Mouse (Mus musculus) lung, embryonic 16.5 days (tissue): Measurements from ENCODE around the gene Pln. TPM values are rescaled to one million over a fixed set of nuclear protein-coding genes. Genes with fewer than 3 reads are reported as not detected.

Experiments used
- ATAC-seq: fragments of 200-750 bp; cut with Nextera tagmentation; 2 replicates; pipeline ENCODE4 v1.8.0; 2017; ENCODE audit warnings: low read depth, mild to moderate bottlenecking, moderate library complexity
- H3K27ac ChIP-seq: fragments of 300-500 bp; sonication (generic); 2 replicates; pipeline ENCODE4 v1.5.1; 2014; ENCODE audit warnings: mild to moderate bottlenecking, control low read depth, low read length
- H3K27me3 ChIP-seq: fragments of 300-500 bp; sonication (generic); 2 replicates; pipeline ENCODE4 v1.6.1; 2014; ENCODE audit warnings: low read depth, low read length, mixed read lengths; ENCODE audit not compliant: control insufficient read depth, insufficient read depth
- H3K36me3 ChIP-seq: fragments of 300-500 bp; sonication (generic); 2 replicates; pipeline ENCODE4 v1.6.1; 2014; ENCODE audit warnings: low read length; ENCODE audit not compliant: control insufficient read depth, insufficient read depth
- H3K4me1 ChIP-seq: fragments of 300-500 bp; sonication (generic); replicated peaks from 2 replicates; pipeline ENCODE4 v1.6.1; 2014; ENCODE audit warnings: low read length, mixed read lengths; ENCODE audit not compliant: control insufficient read depth, insufficient read depth
- H3K4me2 ChIP-seq: fragments of 300-500 bp; sonication (generic); 2 replicates; pipeline ENCODE4 v1.6.1; 2014; ENCODE audit warnings: low read depth, low read length, control low read depth
- H3K4me3 ChIP-seq: fragments of 300-500 bp; sonication (generic); 2 replicates; pipeline ENCODE4 v1.5.1; 2014; ENCODE audit warnings: mild to moderate bottlenecking, low read length, control low read depth
- H3K9ac ChIP-seq: fragments of 300-500 bp; sonication (generic); 2 replicates; pipeline ENCODE4 v1.6.1; 2014; ENCODE audit warnings: low read length, control low read depth
- H3K9me3 ChIP-seq: fragments of 300-500 bp; sonication (generic); 2 replicates; pipeline ENCODE4 v1.6.1; 2016; ENCODE audit warnings: low read length; ENCODE audit not compliant: control insufficient read depth
- WGBS: fragments of 180-500 bp; shearing (Covaris S2); extraction: QIAGEN DNeasy Blood & Tissue Kit; methylation state at CpG from one replicate; pipeline ENCODE4 v1.1.7; 2014; 5-methylcytosine and 5-hydroxymethylcytosine counted together
- polyA plus RNA-seq: library from polyadenylated mRNA; unstranded; fragments of >200 nt; fragmentation: Nextera tagmentation; extraction: Ambion mirVana; gene quantifications from 2 replicates; pipeline ENCODE4 v1.2.1, GENCODE M21; 2015

The Pln gene
- polyA plus RNA-seq, 1 experiment from 2014 or later: 5.2 TPM

- no peaks in the 10 kb centered on the region for H3K9me3 ChIP-seq
- H3K9ac ChIP-seq: peak overlapping the region; percentile 91
- H3K27ac ChIP-seq: peak overlapping the region; percentile 96
- no peaks in the 10 kb centered on the region for H3K36me3 ChIP-seq
- H3K4me3 ChIP-seq: peak overlapping the region; percentile 77
- no peaks in the 10 kb centered on the region for H3K27me3 ChIP-seq
- H3K4me2 ChIP-seq: peak overlapping the region; percentile 68
- ATAC-seq: peak; percentile 93
- under 1% methylated on average over 51 of the region's 59 CpGs for WGBS
- H3K4me1 ChIP-seq: peaks cover 10% of the 10 kb centered on the region; the same call in 1 of the 2 replicates
Observed at GRCm38 (mm10) chr10:53378981-53379708, 41.7 kb downstream of the Pln start.

- WGBS: 0% methylated on average over 30 of the region's 31 CpGs
- Histone ChIP-seq H3K36me3 (no peaks in the 10 kb centered on the region), H3K27ac (peak within 1 kb of the TSS; percentile 96), H3K9me3 (no peaks in the 10 kb centered on the region), H3K4me2 (peak within 1 kb of the TSS; percentile 68), H3K4me3 (peak within 1 kb of the TSS; percentile 77), H3K27me3 (no peaks in the 10 kb centered on the region), H3K9ac (peak within 1 kb of the TSS; percentile 91), H3K4me1 (peaks cover 10% of the 10 kb centered on the region; the same call in 1 of the 2 replicates)
- peak; percentile 100 for ATAC-seq
Observed at GRCm38 (mm10) chr10:53379709-53380106, 42.2 kb downstream of the Pln start, which contains the start of gene Cep85l. Gene Cep85l, minus strand, starts transcription at chr10:53379947.

- peaks cover 5% of the 10 kb centered on the region; the same call in 1 of the 2 replicates for H3K4me1 ChIP-seq
- H3K27ac ChIP-seq: no peak overlapping the region
- H3K27me3 ChIP-seq: no peaks in the 10 kb centered on the region
- H3K4me3 ChIP-seq: no peak overlapping the region
- no peak overlapping the region for H3K9ac ChIP-seq
- 51% methylated on average over 7 of the region's 7 CpGs for WGBS
- no peak overlapping the region for H3K4me2 ChIP-seq
- ATAC-seq: no peak
- H3K36me3 ChIP-seq: no peaks in the 10 kb centered on the region
- no peaks in the 10 kb centered on the region for H3K9me3 ChIP-seq
Observed at GRCm38 (mm10) chr10:53382696-53383365, 45.4 kb downstream of the Pln start.

DNA sequence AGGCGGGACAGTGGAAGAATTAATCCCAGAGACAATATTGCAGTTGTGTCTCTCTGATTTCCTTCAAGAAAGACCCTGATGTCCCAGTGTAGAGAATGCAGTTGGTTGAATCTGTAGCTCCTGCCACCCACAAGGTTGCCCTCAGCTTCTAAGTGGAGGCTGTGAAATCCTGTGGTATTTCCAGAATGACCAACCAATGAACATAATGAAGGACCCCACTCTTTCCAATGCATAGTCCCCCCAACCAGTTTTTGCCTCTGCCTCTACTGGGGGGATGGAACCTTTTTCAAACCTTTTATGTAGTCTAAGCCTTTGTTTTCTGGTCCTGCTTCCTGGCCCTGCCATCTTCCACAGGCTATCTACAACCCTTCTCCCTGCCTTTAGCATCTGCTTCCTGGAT is 47.4 kb downstream of the Pln start:
- no peaks in the 10 kb centered on the region for H3K27me3 ChIP-seq
- no peaks in the 10 kb centered on the region for H3K9me3 ChIP-seq
- H3K4me3 ChIP-seq: no peak overlapping the region
- H3K36me3 ChIP-seq: no peaks in the 10 kb centered on the region
- H3K9ac ChIP-seq: no peak overlapping the region
- WGBS: 94% methylated on average over 1 of the region's 1 CpGs
- H3K4me2 ChIP-seq: no peak overlapping the region
- no peak for ATAC-seq
- H3K4me1 ChIP-seq: peaks cover 5% of the 10 kb centered on the region; the same call in 1 of the 2 replicates
- no peak overlapping the region for H3K27ac ChIP-seq

DNA sequence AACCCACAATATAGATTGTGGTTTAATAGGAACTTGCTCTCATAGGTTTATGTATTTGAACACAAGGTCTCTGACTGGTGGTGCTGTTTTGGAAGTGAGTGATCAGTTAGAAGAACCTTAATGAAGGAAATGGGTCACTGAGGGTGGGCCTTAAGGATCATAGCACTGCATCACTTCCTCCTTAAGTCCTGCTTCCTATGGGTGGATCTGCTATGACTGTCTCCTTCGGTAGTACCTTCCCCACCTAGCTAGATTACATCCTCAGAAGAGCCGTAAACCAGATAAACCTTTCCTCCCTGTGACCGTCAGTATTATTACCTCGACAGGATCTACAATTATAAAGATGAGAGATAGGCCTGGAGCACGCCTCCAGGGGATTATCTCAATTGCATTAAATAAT is 48.0 kb downstream of the Pln start:
- Histone ChIP-seq H3K9ac (no peak overlapping the region), H3K36me3 (no peaks in the 10 kb centered on the region), H3K4me2 (no peak overlapping the region), H3K4me3 (no peak overlapping the region), H3K4me1 (0 out of 2 replicates have a peak, but pooled peaks cover under 1% of the 10 kb centered on the region), H3K27ac (no peak overlapping the region), H3K27me3 (no peaks in the 10 kb centered on the region), H3K9me3 (no peaks in the 10 kb centered on the region)
- no peak for ATAC-seq
- 71% methylated on average over 5 of the region's 5 CpGs for WGBS

DNA sequence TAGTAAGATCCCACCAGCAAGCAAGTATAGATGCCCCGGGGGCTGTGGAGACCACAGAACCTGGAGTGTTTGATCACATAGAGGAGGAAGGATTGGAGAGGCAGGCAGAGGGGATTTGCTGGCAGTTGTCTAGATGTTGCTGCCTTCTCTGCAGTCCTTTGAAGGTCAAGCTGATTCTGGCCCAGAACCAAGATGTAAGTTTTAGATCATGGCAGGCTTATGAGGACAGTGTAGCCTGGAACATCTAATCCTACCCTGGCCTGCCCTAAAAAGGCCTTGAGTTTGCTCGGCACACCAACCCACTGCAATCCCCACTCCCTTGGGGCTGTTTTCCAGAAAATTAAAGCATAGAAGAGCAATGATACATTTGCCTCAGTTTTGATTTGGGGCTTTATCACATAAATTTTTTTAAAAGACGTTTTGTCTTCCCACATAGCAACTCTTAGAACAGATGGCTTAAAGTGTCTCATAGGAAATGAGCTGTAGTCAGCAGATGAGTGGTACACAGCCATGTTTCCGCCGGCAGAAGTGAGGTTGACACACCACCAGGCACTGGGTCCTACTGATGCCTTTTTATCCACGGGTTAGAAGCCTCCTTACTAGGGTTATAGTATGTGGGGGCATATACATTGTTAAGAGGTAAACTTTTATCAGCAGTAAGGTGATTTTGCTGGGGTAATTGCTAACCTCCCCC is 50.9 kb downstream of the Pln start:
- WGBS: 59% methylated on average over 6 of the region's 6 CpGs
- Histone ChIP-seq H3K4me1 (no peaks in the 10 kb centered on the region), H3K4me3 (no peak overlapping the region), H3K27ac (no peak overlapping the region), H3K4me2 (no peak overlapping the region), H3K36me3 (no peaks in the 10 kb centered on the region), H3K9ac (no peak overlapping the region), H3K9me3 (no peaks in the 10 kb centered on the region), H3K27me3 (no peaks in the 10 kb centered on the region)
- ATAC-seq: no peak

DNA sequence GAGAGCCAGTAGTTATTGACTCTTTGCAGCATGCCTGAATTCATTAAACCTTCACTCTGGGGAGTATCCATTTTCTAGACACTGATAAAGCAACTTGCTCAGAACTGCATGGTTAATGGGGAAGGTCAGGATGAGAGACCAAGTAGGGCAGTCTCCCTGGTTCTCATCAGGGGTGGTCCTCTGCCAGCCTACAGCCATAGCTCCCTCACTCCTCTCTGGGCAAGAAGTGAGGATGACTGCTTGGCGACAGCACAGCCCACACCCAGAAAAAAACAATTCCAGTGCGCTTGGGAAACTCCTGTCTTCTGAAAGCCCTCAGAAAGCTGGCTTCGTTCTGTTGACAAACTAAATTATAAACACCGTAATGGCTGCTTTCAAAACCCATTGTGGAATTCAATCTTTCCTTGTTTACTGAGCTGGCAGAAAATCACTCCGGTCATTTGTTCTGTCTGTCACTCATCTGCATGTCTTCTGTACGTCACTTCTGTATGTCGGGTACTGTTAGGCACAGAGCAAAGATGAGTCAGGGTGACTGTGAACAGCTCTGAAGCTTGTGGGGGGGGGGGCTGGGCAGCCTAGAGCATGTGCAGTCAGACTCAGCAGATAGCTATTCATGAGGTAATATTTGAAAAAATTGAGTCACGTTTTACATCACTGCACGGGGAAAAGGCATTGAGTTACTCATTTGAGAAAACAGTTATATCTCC is 57.6 kb downstream of the Pln start:
- no peaks in the 10 kb centered on the region for H3K9me3 ChIP-seq
- no peak overlapping the region for H3K4me2 ChIP-seq
- no peak overlapping the region for H3K27ac ChIP-seq
- H3K27me3 ChIP-seq: no peaks in the 10 kb centered on the region
- H3K4me1 ChIP-seq: no peaks in the 10 kb centered on the region; the same call in 1 of the 2 replicates
- peak; percentile 41; the same call in 1 of the 2 replicates for ATAC-seq
- H3K36me3 ChIP-seq: no peaks in the 10 kb centered on the region
- no peak overlapping the region for H3K9ac ChIP-seq
- 53% methylated on average over 9 of the region's 9 CpGs for WGBS
- no peak overlapping the region for H3K4me3 ChIP-seq
